Mouse (Mus musculus) heart, adult 8-10 months (tissue): ENCODE measurements around the gene Setx. TPM values are rescaled to one million over a fixed set of nuclear protein-coding genes. Genes with fewer than 3 reads are reported as not detected.

Source experiments
- DNase-seq: peaks from one replicate; pipeline ENCODE4 v3.0.0; 2022; ENCODE audit warnings: low spot score
- total RNA-seq, 4 experiments: library from RNA; stranded (reverse); gene quantifications; 2 replicates each; pipeline ENCODE4 v1.2.4; 2022

The Setx gene
- total RNA-seq, 4 experiments from 2014 or later: 29.3 to 36.3 (median 33.8) TPM

- DNase-seq: no peak
Observed at GRCm38 (mm10) chr2:29217042-29217441, 93.1 kb downstream of the Setx start.

- peak; percentile 79 for DNase-seq
Observed at GRCm38 (mm10) chr2:29217897-29218296, 93.9 kb downstream of the Setx start.

- no peak for DNase-seq
Observed at GRCm38 (mm10) chr2:29218831-29219230, 94.8 kb downstream of the Setx start.

- DNase-seq: no peak
Observed at GRCm38 (mm10) chr2:29222302-29222701, 98.3 kb downstream of the Setx start.

GRCm38 (mm10) chr2:29223591-29224262, 99.7 kb downstream of the Setx start:
- no peak for DNase-seq

- DNase-seq: no peak
Observed at GRCm38 (mm10) chr2:29226671-29227070, 102.7 kb downstream of the Setx start.

GRCm38 (mm10) chr2:29230191-29230835, 106.3 kb downstream of the Setx start:
- DNase-seq: no peak

Other genes starting within 250 kb of the Setx start
- gene Barhl1, start 207.5 kb upstream of the Setx start, total RNA-seq: not detected
- gene Cfap77, start 69.1 kb upstream of the Setx start, total RNA-seq: not detected
- gene Ttf1, start 63.9 kb upstream of the Setx start, total RNA-seq: 1 to 10 TPM; 5.2 to 6.3 (median 6.1) TPM
- 10 to 100 TPM in 3 of 4 experiments, 1 to 10 TPM in 1; 8.3 to 16.7 (median 13.7) TPM for gene Ntng2, start 128.8 kb downstream of the Setx start, total RNA-seq
- 10 to 100 TPM; 16.0 to 18.0 (median 17.8) TPM for gene Med27, start 222.6 kb downstream of the Setx start, total RNA-seq